Mouse (Mus musculus): ENCODE results near the gene Rad51b. TPM values are rescaled to one million over a fixed set of nuclear protein-coding genes. Genes with fewer than 3 reads are reported as not detected.

Rad51b gene
- polyA plus RNA-seq, 1 experiment from 2014 or later, result 3.3 TPM

- Histone ChIP-seq H3K36me3 (no peaks in the 10 kb centered on the region), H3K9ac (no peak overlapping the region), H3K27ac (no peak overlapping the region), H3K9me3 (replicated peaks) (no peaks in the 10 kb centered on the region), H3K4me3 (no peak overlapping the region), H3K4me1 (replicated peaks) (0 out of 2 replicates have a peak, but pooled peaks cover 4% of the 10 kb centered on the region), H3K4me2 (no peak overlapping the region), H3K27me3 (no peaks in the 10 kb centered on the region)
- ATAC-seq (replicated peaks; ENCODE audit: insufficient number of reproducible peaks, insufficient read depth, low FRiP score, low read depth), result no peak
- 57% methylated on average over 2 of the region's 2 CpGs for WGBS
Measured at GRCm38 (mm10) chr12:79493481-79493880, 196.4 kb downstream of the Rad51b start.

GRCm38 (mm10) chr12:79498326-79498725, 201.2 kb downstream of the Rad51b start:
- no peak overlapping the region for H3K9ac ChIP-seq
- WGBS, result 86% methylated on average over 1 of the region's 1 CpGs
- no peak overlapping the region for H3K4me3 ChIP-seq
- no peak overlapping the region for H3K27ac ChIP-seq
- no peaks in the 10 kb centered on the region for H3K27me3 ChIP-seq
- no peaks in the 10 kb centered on the region for H3K9me3 ChIP-seq (replicated peaks)
- H3K36me3 ChIP-seq, result no peaks in the 10 kb centered on the region
- ATAC-seq (replicated peaks; ENCODE audit: insufficient number of reproducible peaks, insufficient read depth, low FRiP score, low read depth), result no peak
- peaks cover 6% of the 10 kb centered on the region for H3K4me1 ChIP-seq (replicated peaks)
- no peak overlapping the region for H3K4me2 ChIP-seq

GRCm38 (mm10) chr12:79499809-79500208, 202.7 kb downstream of the Rad51b start:
- Histone ChIP-seq H3K9ac (no peak overlapping the region), H3K36me3 (no peaks in the 10 kb centered on the region), H3K4me3 (no peak overlapping the region), H3K4me1 (replicated peaks) (peaks cover 15% of the 10 kb centered on the region), H3K27ac (no peak overlapping the region), H3K27me3 (no peaks in the 10 kb centered on the region), H3K4me2 (no peak overlapping the region), H3K9me3 (replicated peaks) (no peaks in the 10 kb centered on the region)
- WGBS, result 82% methylated on average over 5 of the region's 5 CpGs
- no peak for ATAC-seq (replicated peaks; ENCODE audit: insufficient number of reproducible peaks, insufficient read depth, low FRiP score, low read depth)

- H3K36me3 ChIP-seq, result no peaks in the 10 kb centered on the region
- WGBS, result 72% methylated on average over 3 of the region's 3 CpGs
- no peak overlapping the region for H3K9ac ChIP-seq
- H3K4me3 ChIP-seq, result no peak overlapping the region
- H3K27ac ChIP-seq, result no peak overlapping the region
- H3K9me3 ChIP-seq (replicated peaks), result no peaks in the 10 kb centered on the region
- ATAC-seq (replicated peaks; ENCODE audit: insufficient number of reproducible peaks, insufficient read depth, low FRiP score, low read depth), result no peak
- H3K27me3 ChIP-seq, result no peaks in the 10 kb centered on the region
- H3K4me2 ChIP-seq, result no peak overlapping the region
- peaks cover 20% of the 10 kb centered on the region for H3K4me1 ChIP-seq (replicated peaks)
Measured at GRCm38 (mm10) chr12:79501877-79502276, 204.8 kb downstream of the Rad51b start.

- Histone ChIP-seq H3K4me1 (replicated peaks) (peaks cover 28% of the 10 kb centered on the region), H3K4me2 (no peak overlapping the region), H3K9me3 (replicated peaks) (no peaks in the 10 kb centered on the region), H3K36me3 (no peaks in the 10 kb centered on the region), H3K27ac (peak overlapping the region; percentile 46), H3K27me3 (no peaks in the 10 kb centered on the region), H3K9ac (no peak overlapping the region), H3K4me3 (no peak overlapping the region)
- WGBS, result 48% methylated on average over 11 of the region's 11 CpGs
- ATAC-seq (replicated peaks; ENCODE audit: insufficient number of reproducible peaks, insufficient read depth, low FRiP score, low read depth), result no peak
Measured at GRCm38 (mm10) chr12:79502862-79503581, 205.9 kb downstream of the Rad51b start.

GRCm38 (mm10) chr12:79503582-79504515, 206.8 kb downstream of the Rad51b start:
- 51% methylated on average over 3 of the region's 3 CpGs for WGBS

GRCm38 (mm10) chr12:79504641-79505040, 207.6 kb downstream of the Rad51b start:
- no peaks in the 10 kb centered on the region for H3K9me3 ChIP-seq (replicated peaks)
- no peaks in the 10 kb centered on the region for H3K36me3 ChIP-seq
- ATAC-seq (replicated peaks; ENCODE audit: insufficient number of reproducible peaks, insufficient read depth, low FRiP score, low read depth), result no peak
- H3K9ac ChIP-seq, result no peak overlapping the region
- 93% methylated on average over 1 of the region's 1 CpGs for WGBS
- no peak overlapping the region for H3K27ac ChIP-seq
- H3K4me3 ChIP-seq, result no peak overlapping the region
- H3K4me2 ChIP-seq, result no peak overlapping the region
- H3K4me1 ChIP-seq (replicated peaks), result peaks cover 28% of the 10 kb centered on the region
- H3K27me3 ChIP-seq, result no peaks in the 10 kb centered on the region

More at GRCm38 (mm10) chr12:79503582-79504515, 206.8 kb downstream of the Rad51b start:
- H3K4me1 ChIP-seq (replicated peaks), result peaks cover 28% of the 10 kb centered on the region
- H3K27ac ChIP-seq, result peak overlapping the region; percentile 46
- no peak overlapping the region for H3K4me2 ChIP-seq
- H3K27me3 ChIP-seq, result no peaks in the 10 kb centered on the region
- no peak overlapping the region for H3K9ac ChIP-seq
- no peaks in the 10 kb centered on the region for H3K9me3 ChIP-seq (replicated peaks)
- no peaks in the 10 kb centered on the region for H3K36me3 ChIP-seq
- ATAC-seq (replicated peaks; ENCODE audit: insufficient number of reproducible peaks, insufficient read depth, low FRiP score, low read depth), result 0 out of 2 replicates have a peak, but pooled peaks have one; percentile 53
- H3K4me3 ChIP-seq, result no peak overlapping the region

GRCm38 (mm10) chr12:79506421-79506820, 209.3 kb downstream of the Rad51b start:
- Histone ChIP-seq H3K4me2 (no peak overlapping the region), H3K9me3 (replicated peaks) (no peaks in the 10 kb centered on the region), H3K9ac (no peak overlapping the region), H3K27me3 (no peaks in the 10 kb centered on the region), H3K36me3 (no peaks in the 10 kb centered on the region), H3K27ac (peak overlapping the region; percentile 5; the same call in 1 of the 2 replicates), H3K4me1 (replicated peaks) (peaks cover 33% of the 10 kb centered on the region), H3K4me3 (no peak overlapping the region)
- no peak for ATAC-seq (replicated peaks; ENCODE audit: insufficient number of reproducible peaks, insufficient read depth, low FRiP score, low read depth)
- WGBS, result 71% methylated on average over 4 of the region's 4 CpGs

- 45% methylated on average over 8 of the region's 8 CpGs for WGBS
- no peak overlapping the region for H3K4me3 ChIP-seq
- H3K4me1 ChIP-seq (replicated peaks), result peaks cover 39% of the 10 kb centered on the region
- H3K27me3 ChIP-seq, result no peaks in the 10 kb centered on the region
- no peaks in the 10 kb centered on the region for H3K9me3 ChIP-seq (replicated peaks)
- peak overlapping the region; percentile 33; the same call in 1 of the 2 replicates for H3K27ac ChIP-seq
- no peak for ATAC-seq (replicated peaks; ENCODE audit: insufficient number of reproducible peaks, insufficient read depth, low FRiP score, low read depth)
- H3K36me3 ChIP-seq, result no peaks in the 10 kb centered on the region
- no peak overlapping the region for H3K4me2 ChIP-seq
- no peak overlapping the region for H3K9ac ChIP-seq
Measured at GRCm38 (mm10) chr12:79507141-79507681, 210.1 kb downstream of the Rad51b start.

- Histone ChIP-seq H3K9ac (no peak overlapping the region), H3K27ac (peak overlapping the region; percentile 84), H3K27me3 (no peaks in the 10 kb centered on the region), H3K4me1 (replicated peaks) (peaks cover 25% of the 10 kb centered on the region), H3K36me3 (no peaks in the 10 kb centered on the region), H3K4me3 (no peak overlapping the region), H3K9me3 (replicated peaks) (no peaks in the 10 kb centered on the region), H3K4me2 (no peak overlapping the region)
- 44% methylated on average over 11 of the region's 11 CpGs for WGBS
- no peak; the same call in 1 of the 2 replicates for ATAC-seq (replicated peaks; ENCODE audit: insufficient number of reproducible peaks, insufficient read depth, low FRiP score, low read depth)
Measured at GRCm38 (mm10) chr12:79511454-79512204, 214.5 kb downstream of the Rad51b start.

All from heart, embryonic 15.5 days (tissue).